8 mouse cellular contexts compared by ENCODE assay signal in genomic region chr9:124425411-124425885, GRCm38 (mm10). TPM values are rescaled to one million over a fixed set of nuclear protein-coding genes. Genes with fewer than 3 reads are reported as not detected.
DNase-seq lines count a peak whose midpoint lies in the region; ATAC-seq and TF ChIP-seq lines count a peak whose summit lies in the region.

No protein-coding gene starts in this region.

- H3K9me3 ChIP-seq in forebrain, embryonic 12.5 days = no peaks in the 10 kb centered on the region
- no peaks in the 10 kb centered on the region for H3K9me3 ChIP-seq in heart, postnatal 0 days (replicated peaks; ENCODE audit: control insufficient read depth, low read length)
- no peaks in the 10 kb centered on the region for H3K9me3 ChIP-seq in liver, embryonic 14.5 days (ENCODE audit: control insufficient read depth, low read length)
- H3K9me3 ChIP-seq in stomach, embryonic 15.5 days = no peaks in the 10 kb centered on the region

- under 1% methylated on average over 45 of the region's 47 CpGs for WGBS in forebrain, embryonic 12.5 days
- WGBS in heart, postnatal 0 days = under 1% methylated on average over 42 of the region's 47 CpGs
- WGBS in liver, embryonic 14.5 days (ENCODE audit: insufficient replicate concordance) = under 1% methylated on average over 47 of the region's 47 CpGs
- WGBS in stomach, embryonic 15.5 days = under 1% methylated on average over 35 of the region's 47 CpGs

- H3K9ac ChIP-seq in forebrain, embryonic 12.5 days = peak overlapping the region; percentile 53; the same call in 1 of the 2 replicates
- H3K9ac ChIP-seq in heart, postnatal 0 days (replicated peaks; ENCODE audit: low read depth, low read length) = peak overlapping the region; percentile 57
- H3K9ac ChIP-seq in liver, embryonic 14.5 days (replicated peaks) = no peak overlapping the region
- peak overlapping the region; percentile 48 for H3K9ac ChIP-seq in stomach, embryonic 15.5 days

- no peak for TF ChIP-seq EP300 in heart, postnatal 0 days (IDR thresholded peaks at IDR 0.05; ENCODE audit: low read depth)
- TF ChIP-seq EP300 in liver, embryonic 14.5 days (IDR thresholded peaks at IDR 0.05; ENCODE audit: low read depth) = peak; percentile 3; the same call in 1 of the 2 replicates

- peak overlapping the region; percentile 60 for H3K4me2 ChIP-seq in forebrain, embryonic 12.5 days
- peak overlapping the region; percentile 84 for H3K4me2 ChIP-seq in heart, postnatal 0 days (ENCODE audit: low read depth, low read length)
- peak overlapping the region; percentile 79 for H3K4me2 ChIP-seq in liver, embryonic 14.5 days (ENCODE audit: low read depth)
- peak overlapping the region; percentile 78 for H3K4me2 ChIP-seq in stomach, embryonic 15.5 days

- ATAC-seq in forebrain, embryonic 12.5 days (ENCODE audit: low FRiP score) = peak; percentile 50
- peak; percentile 7 for ATAC-seq in heart, postnatal 0 days (ENCODE audit: insufficient read depth, low read depth)
- ATAC-seq in liver, embryonic 14.5 days (ENCODE audit: insufficient read depth) = peak; percentile 0; the same call in 1 of the 2 replicates
- ATAC-seq in stomach, embryonic 15.5 days (ENCODE audit: insufficient read depth, low FRiP score, low read depth) = peak; percentile 7

- H3K27ac ChIP-seq in forebrain, embryonic 12.5 days = peak overlapping the region; percentile 99
- peak overlapping the region; percentile 99 for H3K27ac ChIP-seq in heart, postnatal 0 days (ENCODE audit: low read depth)
- peak overlapping the region; percentile 44 for H3K27ac ChIP-seq in liver, embryonic 14.5 days
- H3K27ac ChIP-seq in stomach, embryonic 15.5 days = peak overlapping the region; percentile 98

- no peaks in the 10 kb centered on the region for H3K36me3 ChIP-seq in forebrain, embryonic 12.5 days (replicated peaks)
- no peaks in the 10 kb centered on the region for H3K36me3 ChIP-seq in heart, postnatal 0 days (replicated peaks; ENCODE audit: control insufficient read depth, insufficient read depth, low read length)
- no peaks in the 10 kb centered on the region for H3K36me3 ChIP-seq in liver, embryonic 14.5 days (replicated peaks; ENCODE audit: control insufficient read depth, insufficient read depth, low read depth)
- H3K36me3 ChIP-seq in stomach, embryonic 15.5 days = no peaks in the 10 kb centered on the region

- peaks cover 6% of the 10 kb centered on the region; the same call in 1 of the 2 replicates for H3K4me1 ChIP-seq in forebrain, embryonic 12.5 days
- no peaks in the 10 kb centered on the region for H3K4me1 ChIP-seq in heart, postnatal 0 days (ENCODE audit: control insufficient read depth, insufficient read depth)
- peaks cover 0 to 3% of the 10 kb centered on the region in 2 experiments; a peak in 2 of 4 replicates for H3K4me1 ChIP-seq in liver, embryonic 14.5 days (replicated peaks; ENCODE audit: control insufficient read depth in 2 of 2, insufficient read depth in 2 of 2, low read length in 1 of 2)
- no peaks in the 10 kb centered on the region for H3K4me1 ChIP-seq in stomach, embryonic 15.5 days

- no peak for TF ChIP-seq CTCF in heart, postnatal 0 days (IDR thresholded peaks at IDR 0.05; ENCODE audit: low read depth)
- no peak for TF ChIP-seq CTCF in liver, embryonic 14.5 days (IDR thresholded peaks at IDR 0.05; ENCODE audit: low read depth)

- peak overlapping the region; percentile 73 for H3K4me3 ChIP-seq in forebrain, embryonic 12.5 days (replicated peaks)
- peak overlapping the region; percentile 71 for H3K4me3 ChIP-seq in heart, postnatal 0 days (ENCODE audit: low read depth, low read length)
- peak overlapping the region; percentile 72 to 79 for H3K4me3 ChIP-seq in liver, embryonic 14.5 days (ENCODE audit: insufficient read depth in 1 of 2, low read depth in 2 of 2, low read length in 2 of 2)
- H3K4me3 ChIP-seq in stomach, embryonic 15.5 days (replicated peaks) = peak overlapping the region; percentile 66

- peak; percentile 82 to 83 for DNase-seq in CD8-positive naive resting alpha-beta T cell, adult 2 months (ENCODE audit: low read depth in 2 of 2, low spot score in 2 of 2)
- peak; percentile 82 for DNase-seq in c-Kit-positive CD71-negative TER-119-negative erythroid progenitor cells, embryonic 14.5 days (ENCODE audit: low read depth)
- peak; percentile 89 for DNase-seq in heart, postnatal 0 days (ENCODE audit: low spot score)
- peak; percentile 93 to 95 for DNase-seq in kidney, postnatal 36 days
- peak; percentile 55 to 68 (median 56) for DNase-seq in liver, embryonic 14.5 days (ENCODE audit: low read depth in 3 of 3, low spot score in 3 of 3)
- peak; percentile 97 for DNase-seq in neural tube, embryonic 10.5 days (ENCODE audit: extremely low spot score, low spot score)

- H3K27me3 ChIP-seq in forebrain, embryonic 12.5 days = peaks cover 5% of the 10 kb centered on the region; the same call in 1 of the 2 replicates
- H3K27me3 ChIP-seq in heart, postnatal 0 days (ENCODE audit: control insufficient read depth, insufficient read depth, low read length) = no peaks in the 10 kb centered on the region
- no peaks in the 10 kb centered on the region for H3K27me3 ChIP-seq in liver, embryonic 14.5 days (ENCODE audit: control insufficient read depth, insufficient read depth, low read length)
- no peaks in the 10 kb centered on the region for H3K27me3 ChIP-seq in stomach, embryonic 15.5 days (replicated peaks)

RNA-seq across cellular contexts. Expression of gene Ppp2r3d, which starts 51.2 kb away (rescaled TPM):
- polyA plus RNA-seq in forebrain, embryonic 12.5 days (2016; fragmentation: Nextera tagmentation; extraction: Ambion mirVana) = 160 and 163 TPM in 2 replicates
- 78.4 and 252 TPM in 2 replicates for total RNA-seq in heart, postnatal 0 days (2014; rRNA removed; ENCODE audit: low replicate concordance)
- 128 and 133 TPM in 2 replicates for polyA plus RNA-seq in heart, postnatal 0 days (2015; fragmentation: Nextera tagmentation; extraction: Ambion mirVana)
- polyA plus RNA-seq in liver, embryonic 14.5 days (2012; rRNA removed) = 38.8 and 40.1 TPM in 2 replicates
- polyA plus RNA-seq in liver, embryonic 14.5 days (2014; fragmentation: Nextera tagmentation; extraction: Ambion mirVana) = 19.0 and 23.2 TPM in 2 replicates
- polyA plus RNA-seq in stomach, embryonic 15.5 days (2015; fragmentation: Nextera tagmentation; extraction: Ambion mirVana) = 128 and 139 TPM in 2 replicates

Comparison
In these comparisons a context has a peak if more than half of its experiments do, and no peak if none do; other contexts are left out.
1. Peak in every context shown above with its lines: DNase-seq, ATAC-seq, H3K4me3 ChIP-seq and H3K27ac ChIP-seq.
2. ATAC-seq: peak in every context shown above with its lines; median percentile 50 in forebrain, embryonic 12.5 days; 7 in heart, postnatal 0 days; 7 in stomach, embryonic 15.5 days; 0 in liver, embryonic 14.5 days.
3. H3K27ac ChIP-seq: peak in every context shown above with its lines; median percentile 99 in forebrain, embryonic 12.5 days; 99 in heart, postnatal 0 days; 98 in stomach, embryonic 15.5 days; 44 in liver, embryonic 14.5 days.